Mouse (Mus musculus) kidney, adult 8-10 months (tissue): ENCODE results near the gene Plp2.
"Not testable (repeated sequence)": the region's sequence is repeated elsewhere in the genome, so short reads cannot be mapped to it uniquely, and the experiment has no call there.

Experiments
- DNase-seq, 2 experiments: peaks; one replicate each; pipeline ENCODE4 v3.0.0; 2022

Gene Plp2

DNA sequence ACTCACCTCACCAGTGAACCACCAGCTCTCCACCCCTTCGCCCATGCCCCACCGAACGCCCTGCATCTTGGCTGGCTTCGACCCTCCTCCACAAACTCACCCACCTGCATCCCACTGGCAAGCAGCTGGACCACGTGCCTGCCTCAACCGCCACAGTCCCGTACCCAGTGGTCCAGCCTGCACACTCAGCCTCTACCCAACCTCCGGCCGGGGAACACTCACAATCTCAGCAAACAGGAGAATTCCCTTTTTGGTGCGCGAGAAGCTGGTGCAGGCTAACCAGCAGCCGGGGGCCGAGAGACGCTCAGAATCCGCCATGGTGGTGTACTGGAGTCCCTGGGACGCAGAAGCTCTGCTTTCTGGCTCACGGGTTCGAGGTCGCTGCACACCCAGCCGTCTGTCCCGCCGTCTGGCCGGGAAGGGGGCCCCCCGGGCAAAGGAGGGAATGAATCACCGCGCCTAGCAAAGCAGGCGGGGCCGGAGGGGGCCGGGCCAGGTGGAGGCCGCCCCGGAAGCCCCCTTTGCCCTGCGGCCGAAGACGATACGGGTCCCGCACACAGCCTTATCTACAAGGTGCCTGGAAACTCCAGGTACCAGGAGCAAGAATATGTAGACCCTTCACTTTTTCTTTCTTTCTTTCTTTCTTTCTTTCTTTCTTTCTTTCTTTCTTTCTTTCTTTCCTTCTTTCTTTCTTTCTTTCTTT lies at the start of gene Plp2:
Gene Plp2 (minus strand): TSS at position 470 of the 703 bp plus-strand sequence.
- DNase-seq, result peak in 1 of 2 experiments; percentile 25

DNA sequence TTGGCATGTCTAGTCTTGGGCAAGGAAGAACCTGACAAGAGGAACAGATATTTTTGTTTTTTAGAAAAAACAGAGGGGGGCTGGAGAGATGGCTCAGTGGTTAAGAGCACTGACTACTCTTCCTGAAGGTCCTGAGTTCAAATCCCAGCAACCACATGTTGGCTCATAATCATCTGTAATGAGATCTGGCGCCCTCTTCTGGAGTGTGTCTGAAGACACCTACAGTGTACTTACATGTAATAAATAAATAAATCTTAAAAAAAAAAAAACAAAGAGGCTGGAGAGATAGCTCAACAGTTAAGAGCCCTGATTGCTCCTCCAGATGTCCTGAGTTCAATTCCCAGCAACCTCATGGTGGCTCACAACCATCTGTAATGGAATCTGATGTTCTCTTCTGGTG lies 44.9 kb upstream of the Plp2 start:
- not testable (repeated sequence) for DNase-seq

DNA sequence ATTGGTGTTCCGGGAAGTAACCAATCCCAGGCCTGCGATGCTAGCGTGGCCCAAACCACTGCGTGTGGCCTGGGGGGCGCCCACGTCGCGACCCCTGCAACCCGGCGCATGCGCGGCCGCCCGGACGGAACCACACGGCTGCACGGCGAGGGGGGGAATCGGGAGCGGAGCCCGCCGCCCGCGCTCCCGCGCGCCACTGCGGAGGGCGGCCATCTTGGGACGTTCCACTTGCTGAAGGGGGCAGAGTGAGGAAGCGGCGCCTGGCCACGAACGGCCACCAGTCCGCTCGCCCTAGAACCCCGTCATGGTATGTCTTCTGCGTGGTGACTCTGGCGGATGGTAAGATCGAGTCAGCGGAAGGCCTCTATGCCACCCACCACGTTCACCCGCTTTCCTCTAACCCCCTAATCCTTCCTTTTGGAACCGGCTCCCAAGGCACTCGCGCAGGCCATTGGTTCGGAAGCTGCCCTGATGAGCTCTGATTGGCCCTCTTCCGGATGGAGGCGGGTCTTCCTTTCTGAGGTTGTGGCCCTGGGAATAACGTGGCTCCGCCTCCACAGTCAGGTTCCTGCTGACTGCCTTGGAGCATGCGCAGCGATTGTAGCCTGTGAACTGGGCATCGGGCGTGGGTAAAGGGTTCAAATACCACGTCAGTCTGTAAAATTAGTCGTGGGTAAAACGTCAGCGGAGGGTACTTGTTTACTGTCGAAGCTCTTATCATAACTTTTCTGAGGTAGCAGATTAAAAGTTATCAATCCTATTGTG lies 43.1 kb upstream of the Plp2 start, which contains the start of gene Wdr45:
Gene Wdr45 (plus strand): TSS at position 199 of the 765 bp plus-strand sequence.
- DNase-seq, result peak; percentile 95 to 97

DNA sequence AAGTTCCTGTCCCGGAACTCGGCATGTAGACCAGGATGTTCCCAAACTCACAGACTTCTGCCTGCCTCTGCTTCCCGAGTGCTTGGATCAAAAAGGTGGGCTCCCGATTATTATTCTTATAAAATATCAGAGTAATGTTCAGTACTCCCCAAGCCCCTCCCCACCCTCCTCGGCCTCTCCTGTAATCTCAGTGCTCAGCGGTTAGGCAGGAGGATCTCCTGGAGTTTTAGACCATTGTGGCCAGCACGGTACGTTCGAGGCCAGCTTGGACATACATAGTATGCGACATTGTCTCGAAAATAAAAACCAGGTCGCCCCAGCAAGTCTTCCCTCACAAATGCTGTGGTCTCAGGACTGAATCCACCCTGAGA lies 42.6 kb upstream of the Plp2 start:
- not testable (repeated sequence) for DNase-seq

- DNase-seq, result peak; percentile 85 to 90
Measured at GRCm38 (mm10) chrX:7696954-7697381, 25.8 kb upstream of the Plp2 start, which contains the start of gene Gpkow. Gene Gpkow (plus strand): TSS chrX:7697131.

DNA sequence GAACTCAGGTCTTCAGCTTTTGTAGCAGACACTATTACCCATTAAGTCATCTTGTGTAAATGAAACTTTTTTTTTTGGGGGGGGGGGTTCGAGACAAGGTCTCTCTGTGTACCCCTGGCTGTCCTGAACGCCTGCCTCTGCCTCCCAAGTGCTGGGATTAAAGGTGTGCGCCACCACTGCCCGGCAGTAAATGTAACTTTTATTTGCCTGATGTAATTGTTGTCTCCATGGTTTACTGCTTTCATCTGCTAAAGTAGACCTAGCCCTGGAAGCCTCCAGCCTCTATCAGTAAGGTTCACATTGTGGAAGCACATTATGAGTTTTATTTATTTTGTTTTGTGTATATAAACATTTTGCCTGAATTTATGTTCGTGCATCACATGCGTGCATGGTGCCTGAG lies 25.3 kb upstream of the Plp2 start:
- DNase-seq, result no peak

- peak in 1 of 2 experiments; percentile 45 for DNase-seq
Measured at GRCm38 (mm10) chrX:7692862-7693261, 21.7 kb upstream of the Plp2 start.

DNA sequence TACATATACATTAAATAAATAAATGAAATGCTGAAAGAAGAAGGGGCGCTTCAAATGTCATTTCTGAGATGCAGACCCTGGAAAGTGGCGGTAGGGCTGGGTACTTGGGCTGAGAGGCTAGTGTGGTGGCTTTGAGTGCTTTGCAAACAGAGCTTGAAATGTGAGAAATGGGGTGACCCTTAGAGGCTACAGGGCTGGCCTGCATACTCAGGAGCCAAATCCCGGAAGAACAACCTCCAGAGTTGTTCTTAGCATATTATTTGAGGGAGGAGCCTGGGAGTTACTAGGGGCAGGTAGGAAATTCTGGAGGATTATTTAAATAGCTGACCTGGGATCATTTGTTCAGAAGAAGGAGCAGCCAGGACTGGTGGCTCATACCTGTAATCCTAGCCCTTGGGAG lies 19.3 kb upstream of the Plp2 start:
- DNase-seq, result no peak

- DNase-seq, result no peak
Measured at GRCm38 (mm10) chrX:7688321-7688720, 17.1 kb upstream of the Plp2 start.

- DNase-seq, result peak; percentile 66 to 67
Measured at GRCm38 (mm10) chrX:7680864-7681263, 9.7 kb upstream of the Plp2 start, which contains the start of gene Magix. Gene Magix (minus strand): TSS chrX:7681251.

DNA sequence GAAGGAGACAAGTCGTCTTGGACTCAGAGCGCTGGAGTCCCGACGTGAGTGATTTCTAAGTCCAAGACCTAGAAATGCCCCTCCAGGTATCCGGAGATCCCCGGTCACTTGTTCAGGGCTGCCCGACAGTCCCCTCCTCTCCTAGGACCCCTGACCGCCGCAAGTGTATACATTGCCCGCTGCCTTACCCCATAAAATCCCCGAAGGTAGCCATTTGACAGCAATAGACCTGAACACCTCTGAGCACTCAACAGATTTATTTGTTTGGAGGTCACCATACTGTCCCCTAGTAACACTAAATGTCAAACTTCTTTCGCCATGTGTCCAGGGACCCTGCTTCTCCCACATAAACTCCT lies 8.8 kb upstream of the Plp2 start:
- DNase-seq, result no peak

- peak; percentile 95 for DNase-seq
Measured at GRCm38 (mm10) chrX:7679405-7680056, 8.3 kb upstream of the Plp2 start.

GRCm38 (mm10) chrX:7678986-7679385 lies 7.8 kb upstream of the Plp2 start:
- no peak for DNase-seq

- no peak for DNase-seq
Measured at GRCm38 (mm10) chrX:7675001-7675380, 3.8 kb upstream of the Plp2 start.

- DNase-seq, result peak in 1 of 2 experiments; percentile 16
Measured at GRCm38 (mm10) chrX:7674284-7675000, 3.3 kb upstream of the Plp2 start.

GRCm38 (mm10) chrX:7673578-7674281 lies 2.5 kb upstream of the Plp2 start:
- DNase-seq, result no peak

DNA sequence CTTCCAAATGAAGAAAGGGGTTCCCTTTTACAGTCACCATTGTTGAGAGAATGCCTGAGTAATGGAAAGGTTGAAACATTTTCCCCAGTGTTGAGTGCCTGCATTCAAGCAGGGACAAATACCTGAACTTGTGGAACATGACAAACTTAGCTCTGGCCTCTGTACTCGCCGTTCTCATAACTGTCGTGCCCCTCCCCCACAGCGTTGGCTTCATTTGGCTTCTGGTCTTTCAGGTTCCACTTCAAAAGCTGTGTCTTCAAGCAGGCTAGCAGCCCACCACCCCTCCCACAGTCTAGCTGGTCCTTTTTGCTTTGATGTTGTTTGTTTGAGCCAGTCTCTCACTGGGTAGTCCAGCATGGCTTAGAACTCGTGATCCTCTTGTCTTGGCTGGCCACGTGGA lies 1.5 kb upstream of the Plp2 start:
- DNase-seq, result no peak

DNA sequence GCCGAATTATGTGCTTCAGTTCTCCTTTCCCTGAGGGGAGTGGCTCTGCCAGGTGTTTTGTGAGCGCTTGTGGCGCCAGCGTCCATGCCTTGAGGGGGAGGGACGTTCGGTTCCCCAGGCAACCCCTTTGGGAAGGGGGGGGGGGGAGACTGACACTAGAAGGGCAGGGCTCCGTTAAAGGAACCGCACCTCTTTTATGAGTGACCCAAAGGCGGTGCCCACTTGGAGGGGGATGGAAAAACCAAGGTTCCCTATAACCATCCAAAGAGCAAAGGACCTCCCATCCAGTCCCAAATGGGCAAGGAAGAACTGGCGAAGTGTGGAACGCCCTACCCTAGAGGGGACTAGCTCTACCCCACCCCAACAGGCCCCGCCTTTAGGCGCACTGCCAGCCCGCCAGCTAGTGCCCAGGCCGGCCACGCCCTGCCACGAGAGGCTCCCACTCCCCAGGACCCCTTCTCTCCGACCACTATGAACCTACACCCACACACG lies 754 bp downstream of the Plp2 start:
- peak; percentile 48 to 54 for DNase-seq

GRCm38 (mm10) chrX:7665739-7666502 lies 5.3 kb downstream of the Plp2 start:
- no peak for DNase-seq

DNA sequence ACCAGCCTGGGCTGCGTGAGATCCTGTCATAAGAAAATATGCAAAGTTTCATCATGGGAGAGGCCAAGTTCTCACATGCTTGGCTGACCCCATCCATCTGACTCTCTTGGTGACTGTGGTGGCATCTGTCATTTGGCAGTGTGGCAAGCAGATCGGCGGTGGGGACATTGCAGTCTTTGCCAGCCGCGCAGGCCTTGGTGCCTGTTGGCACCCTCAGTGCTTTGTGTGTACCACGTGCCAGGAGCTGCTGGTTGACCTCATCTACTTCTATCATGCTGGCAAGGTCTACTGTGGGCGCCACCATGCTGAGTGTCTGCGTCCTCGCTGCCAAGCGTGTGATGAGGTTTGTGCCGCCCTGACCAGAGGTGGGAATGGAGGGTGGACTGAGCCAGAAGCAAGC lies 6.4 kb downstream of the Plp2 start:
- DNase-seq, result no peak

DNA sequence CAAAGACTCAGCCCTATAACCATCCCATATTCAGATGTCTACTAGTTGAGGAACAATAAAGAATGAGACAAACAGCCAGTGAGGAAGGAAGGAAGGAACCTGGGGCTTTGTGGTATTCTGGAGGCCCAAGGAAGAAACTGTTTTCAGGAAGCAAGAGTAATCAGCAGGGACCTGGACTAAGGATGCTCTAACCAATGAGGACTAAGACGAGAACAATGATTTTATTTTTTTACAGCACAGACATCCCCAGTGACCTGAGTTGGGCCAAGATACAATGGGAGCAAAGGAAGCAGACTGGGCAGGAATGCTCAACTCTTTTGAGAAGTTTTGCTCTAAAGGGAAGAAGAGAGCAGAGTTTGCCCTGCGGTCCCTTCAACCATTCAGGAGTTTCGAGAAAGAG lies 8.3 kb downstream of the Plp2 start:
- no peak for DNase-seq
